ENCODE assay signal across 9 mouse cellular contexts in the genomic region with DNA sequence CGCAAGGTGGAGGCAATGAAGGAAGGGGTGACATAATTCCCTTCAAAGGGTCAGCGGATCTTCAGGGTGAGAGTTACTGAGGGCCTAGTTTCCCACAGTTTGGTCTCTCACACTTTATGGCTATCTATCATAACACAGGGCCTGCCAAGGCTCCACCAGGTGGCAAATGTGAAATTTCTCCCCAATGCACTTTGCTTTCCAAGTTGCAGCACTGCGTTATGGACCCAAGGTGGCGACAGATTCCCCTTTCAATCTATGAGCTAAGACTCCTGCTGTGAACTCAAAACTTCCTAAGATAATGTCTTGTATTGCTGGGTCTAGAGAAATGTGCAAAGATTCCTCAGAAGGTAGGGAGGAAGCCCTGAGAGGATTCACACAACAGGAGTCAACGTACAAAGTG. TPM values are rescaled to one million over a fixed set of nuclear protein-coding genes. Genes with fewer than 3 reads are reported as not detected.
DNase-seq lines count a peak whose midpoint lies in the region; TF ChIP-seq lines count a peak whose summit lies in the region.
"Had no signal": no experiment of that assay in that cellular context is flagged by ENCODE, and none has a peak within 500 bp of the region (broad histone marks: within the 10 kb centered on the region; RNA-seq: fewer than 3 reads in every experiment).

No protein-coding gene starts in this region.

- DNase-seq in gastrocnemius, adult 2 months: no peak
- DNase-seq in gastrocnemius, adult 18-20 months (ENCODE audit: low spot score): no peak
- peak; percentile 51 to 59 for DNase-seq in spleen, adult 2 months (ENCODE audit: low read depth in 1 of 2, low spot score in 2 of 2)
- DNase-seq in spleen, adult 12 weeks (ENCODE audit: low spot score): no peak
- peak; percentile 39 to 58 for DNase-seq in kidney, postnatal 36 days
- DNase-seq in thymus, adult 2 months: peak; percentile 76
- DNase-seq in cerebellum, adult 9-10 months: no peak
- no peak for DNase-seq in gastrocnemius, adult 8-10 months (ENCODE audit: low spot score in 2 of 2)

- H3K36me3 ChIP-seq in spleen, adult 2 months (ENCODE audit: control insufficient read depth, insufficient read depth, low read length): no peaks in the 10 kb centered on the region
- H3K36me3 ChIP-seq in thymus, adult 2 months (ENCODE audit: control insufficient read depth, insufficient read depth, low read length): no peaks in the 10 kb centered on the region
- H3K36me3 ChIP-seq: heart, embryonic 13.5 days had no signal

- H3K4me3 ChIP-seq in gastrocnemius, adult 2 months: no peak overlapping the region
- H3K4me3 ChIP-seq in spleen, adult 2 months (ENCODE audit: extremely low read depth, insufficient read depth, insufficient read length): no peak overlapping the region
- no peak overlapping the region for H3K4me3 ChIP-seq in thymus, adult 2 months (ENCODE audit: control insufficient read depth, insufficient read depth, low read length)
- H3K4me3 ChIP-seq: heart, embryonic 13.5 days had no signal

- no peak for TF ChIP-seq POLR2A in spleen, adult 2 months (IDR thresholded peaks at IDR 0.05; ENCODE audit: low read depth, low read length)
- TF ChIP-seq POLR2A in thymus, adult 2 months (IDR thresholded peaks at IDR 0.05; ENCODE audit: control insufficient read depth, extremely low read depth, insufficient read depth, low read length, poor library complexity): no peak

- TF ChIP-seq CTCF in gastrocnemius, adult 2 months (IDR thresholded peaks at IDR 0.05): peak; percentile 48
- TF ChIP-seq CTCF in spleen, adult 2 months (IDR thresholded peaks at IDR 0.05; ENCODE audit: extremely low read depth, insufficient read depth, insufficient read length, insufficient replicate concordance): 0 out of 2 replicates have a peak, but pooled peaks have one; percentile 35
- TF ChIP-seq CTCF in thymus, adult 2 months (IDR thresholded peaks at IDR 0.05; ENCODE audit: borderline replicate concordance, control insufficient read depth, extremely low read depth, insufficient read depth, low read length, poor library complexity): no peak; the same call in 1 of the 2 replicates

- intact Hi-C loops in gastrocnemius, adult 2 months (cut with DNase I): no loop called here

- no peaks in the 10 kb centered on the region for H3K27me3 ChIP-seq in spleen, adult 2 months (ENCODE audit: control insufficient read depth, insufficient read depth, low read length)
- H3K27me3 ChIP-seq in thymus, adult 2 months (ENCODE audit: control insufficient read depth, insufficient read depth, low read length): no peaks in the 10 kb centered on the region
- H3K27me3 ChIP-seq: heart, embryonic 13.5 days had no signal

- H3K4me1 ChIP-seq in spleen, adult 2 months (ENCODE audit: control insufficient read depth, insufficient read depth, insufficient read length): no peaks in the 10 kb centered on the region
- H3K4me1 ChIP-seq in thymus, adult 2 months (replicated peaks; ENCODE audit: control insufficient read depth, insufficient read depth, low read length): no peaks in the 10 kb centered on the region

- no peak overlapping the region for H3K27ac ChIP-seq in gastrocnemius, adult 2 months
- H3K27ac ChIP-seq in spleen, adult 2 months (ENCODE audit: insufficient read depth, low read length): no peak overlapping the region
- no peak overlapping the region for H3K27ac ChIP-seq in thymus, adult 2 months (ENCODE audit: control insufficient read depth, insufficient read depth, low read length)
- H3K27ac ChIP-seq: heart, embryonic 13.5 days had no signal

- 70% methylated on average over 5 of the region's 5 CpGs for WGBS in spleen, adult 2 months
- 74% methylated on average over 5 of the region's 5 CpGs for WGBS in thymus, adult 2 months

RNA-seq across cellular contexts. Expression of a gene that starts 17.6 kb away (rescaled TPM):
- not detected for total RNA-seq in gastrocnemius, adult 2 months (2021)
- not detected for total RNA-seq in gastrocnemius, adult 18-20 months (2021)
- 0.23 and 0.53 TPM in 2 replicates for polyA plus RNA-seq in spleen, adult 2 months (2012; rRNA removed)
- polyA plus RNA-seq in thymus, adult 2 months (2012; rRNA removed): 0.59 TPM in 1 of 2 replicates, not detected in the other
- total RNA-seq in gastrocnemius, adult 8-10 months (2022): under 1 TPM in 1 of 4 experiments, not detected in 3; 0.61 TPM
- polyA plus RNA-seq: heart, embryonic 13.5 days had no signal

RNA-seq across cellular contexts. Expression of a gene that starts 17.6 kb away (rescaled TPM):
- not detected for total RNA-seq in gastrocnemius, adult 2 months (2021)
- total RNA-seq in gastrocnemius, adult 18-20 months (2021): not detected
- polyA plus RNA-seq in spleen, adult 2 months (2012; rRNA removed): 0.62 and 1.7 TPM in 2 replicates
- 0.54 and 0.85 TPM in 2 replicates for polyA plus RNA-seq in thymus, adult 2 months (2012; rRNA removed)
- total RNA-seq in gastrocnemius, adult 8-10 months (2022): not detected
- polyA plus RNA-seq: heart, embryonic 13.5 days had no signal

RNA-seq across cellular contexts. Expression of a gene that starts 19.5 kb away (rescaled TPM):
- not detected for total RNA-seq in gastrocnemius, adult 2 months (2021)
- not detected for total RNA-seq in gastrocnemius, adult 18-20 months (2021)
- polyA plus RNA-seq in spleen, adult 2 months (2012; rRNA removed): 3.0 and 8.5 TPM in 2 replicates
- polyA plus RNA-seq in thymus, adult 2 months (2012; rRNA removed): 0.96 and 2.6 TPM in 2 replicates
- total RNA-seq in gastrocnemius, adult 8-10 months (2022): not detected

Comparison
In these comparisons a context has a peak if more than half of its experiments do, and no peak if none do; other contexts are left out.
1. DNase-seq: peak in spleen, adult 2 months (2 of 2), kidney, postnatal 36 days (2 of 2) and thymus, adult 2 months (single experiment); none in gastrocnemius, adult 2 months (single experiment), gastrocnemius, adult 18-20 months (single experiment), spleen, adult 12 weeks (single experiment), cerebellum, adult 9-10 months (single experiment) and gastrocnemius, adult 8-10 months (0 of 2).